Mouse (Mus musculus): ENCODE measurements around the gene Apba3.

GRCm38 (mm10) chr10:81297845-81298244 is 31.1 kb downstream of the Apba3 start:
- no peak for TF ChIP-seq CTCF (IDR thresholded peaks at IDR 0.05)
- peak; percentile 74 for TF ChIP-seq POLR2A (IDR thresholded peaks at IDR 0.05; ENCODE audit: insufficient read depth, low read depth, low read length)

Data from heart, adult 2 months (tissue).